Mouse (Mus musculus): Measurements from ENCODE around the gene S100a5.

DNA sequence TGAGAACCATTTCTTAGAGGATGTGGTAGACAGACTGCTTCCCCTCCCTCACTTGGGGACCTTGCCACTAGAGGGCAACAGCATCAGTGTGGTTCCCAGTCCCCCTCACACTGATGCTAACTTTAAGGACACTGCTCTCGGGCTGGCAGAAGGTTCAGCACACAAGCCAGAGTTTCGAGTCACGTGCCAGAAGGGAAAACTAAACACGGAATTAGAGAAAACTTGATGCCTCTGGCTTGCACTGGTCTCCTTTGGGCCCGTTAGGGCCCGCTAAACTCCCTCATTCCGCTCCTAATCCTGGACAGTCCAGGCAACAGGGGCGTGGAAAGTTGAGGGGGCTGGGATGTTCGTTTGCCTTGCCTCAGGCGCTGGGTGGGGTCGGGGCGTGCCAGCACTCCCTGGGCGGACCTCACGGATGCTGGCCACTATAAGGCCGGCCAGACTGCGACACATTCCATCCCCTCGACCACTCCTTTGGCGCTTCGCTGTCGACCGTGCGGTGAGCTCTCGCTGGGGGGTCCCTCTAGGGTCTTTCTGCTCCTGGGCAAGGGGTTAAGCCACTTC is 4.5 kb downstream of the S100a5 start, which contains the start of gene S100a6:
- no peak for TF ChIP-seq CTCF (IDR thresholded peaks at IDR 0.05; ENCODE audit: low read depth, low read length)
- TF ChIP-seq GATA1 (IDR thresholded peaks at IDR 0.05; ENCODE audit: borderline replicate concordance, low read length) = no peak
- TF ChIP-seq POLR2AphosphoS5 (IDR thresholded peaks at IDR 0.05; ENCODE audit: insufficient replicate concordance, low read depth, low read length) = no peak
- no peak for TF ChIP-seq TAL1 (conservative IDR thresholded peaks at IDR 0.05; ENCODE audit: low read depth, low read length)
- TF ChIP-seq GATA2 (IDR thresholded peaks at IDR 0.05; ENCODE audit: borderline replicate concordance, low read depth, low read length) = no peak

All from G1E (cell line).